Mouse (Mus musculus) myocyte (in vitro differentiated cells): Measurements from ENCODE around the gene Trappc1. TPM values are rescaled to one million over a fixed set of nuclear protein-coding genes. Genes with fewer than 3 reads are reported as not detected.
A peak's percentile ranks its signal among the peaks of the same experiment; 100 is the strongest.

Experiments
- H3K27me3 ChIP-seq: one replicate; pipeline ENCODE4 v1.6.1; 2011; ENCODE audit not compliant: control insufficient read depth, insufficient read depth, insufficient read length
- H3K36me3 ChIP-seq: one replicate; pipeline ENCODE4 v1.6.1; 2011; ENCODE audit not compliant: control insufficient read depth, insufficient read depth
- H3K4me2 ChIP-seq: one replicate; pipeline ENCODE4 v1.6.1; 2011; ENCODE audit warnings: low read depth, control low read depth
- H3K4me3 ChIP-seq: one replicate; pipeline ENCODE4 v1.5.1; 2011; ENCODE audit warnings: mild to moderate bottlenecking, control low read depth, moderate library complexity
- H3K79me2 ChIP-seq: one replicate; pipeline ENCODE4 v1.6.1; 2011; ENCODE audit not compliant: control insufficient read depth, insufficient read depth
- H3ac ChIP-seq: one replicate; pipeline ENCODE4 v1.6.1; 2011; ENCODE audit not compliant: control insufficient read depth, insufficient read length
- CEBPB ChIP-seq: IDR thresholded peaks from 2 replicates; pipeline ENCODE4 v1.6.1; 2011; ENCODE audit warnings: mild to moderate bottlenecking, moderate library complexity; ENCODE audit not compliant: poor library complexity, insufficient read depth, severe bottlenecking
- E2F4 ChIP-seq: IDR thresholded peaks from one replicate; pipeline ENCODE4 v1.6.1; 2011; ENCODE audit warnings: mild to moderate bottlenecking, control low read depth, moderate library complexity; ENCODE audit not compliant: insufficient read depth
- MAX ChIP-seq: IDR thresholded peaks from one replicate; pipeline ENCODE4 v1.6.1; 2011; ENCODE audit warnings: low read depth, mild to moderate bottlenecking, control low read depth
- MYOD1 ChIP-seq, 3 experiments: IDR thresholded peaks; one replicate each; pipeline ENCODE4 v1.6.1; 2011; ENCODE audit warnings: control low read depth in 2 of 3, low read depth in 2 of 3, mild to moderate bottlenecking in 2 of 3, moderate library complexity in 1 of 3; ENCODE audit not compliant: insufficient read length in 2 of 3, control insufficient read depth in 1 of 3
- MYOG ChIP-seq, 3 experiments: IDR thresholded peaks; one replicate each; pipeline ENCODE4 v1.6.1; 2011; ENCODE audit warnings: control low read depth in 2 of 3, low read depth in 2 of 3, mild to moderate bottlenecking in 2 of 3; ENCODE audit not compliant: insufficient read length in 2 of 3, control insufficient read depth in 1 of 3, insufficient read depth in 1 of 3
- POLR2A ChIP-seq: IDR thresholded peaks from one replicate; pipeline ENCODE4 v1.6.1; 2011; ENCODE audit warnings: low read depth, mild to moderate bottlenecking, control low read depth, moderate library complexity; ENCODE audit not compliant: insufficient read length
- POLR2AphosphoS2 ChIP-seq: IDR thresholded peaks from one replicate; pipeline ENCODE4 v1.6.1; 2011; ENCODE audit warnings: low read depth, control low read depth; ENCODE audit not compliant: insufficient read length
- REST ChIP-seq: IDR thresholded peaks from one replicate; pipeline ENCODE4 v1.6.1; 2011; ENCODE audit warnings: mild to moderate bottlenecking, control low read depth, moderate library complexity; ENCODE audit not compliant: insufficient read depth, insufficient read length
- SRF ChIP-seq: IDR thresholded peaks from one replicate; pipeline ENCODE4 v1.6.1; 2011; ENCODE audit warnings: low read depth; ENCODE audit not compliant: control insufficient read depth, insufficient read length
- TCF12 ChIP-seq: IDR thresholded peaks from one replicate; pipeline ENCODE4 v1.6.1; 2011; ENCODE audit warnings: mild to moderate bottlenecking, control low read depth; ENCODE audit not compliant: poor library complexity, insufficient read depth, severe bottlenecking
- TCF3 ChIP-seq: IDR thresholded peaks from one replicate; pipeline ENCODE4 v1.6.1; 2011; ENCODE audit warnings: low read depth, control low read depth; ENCODE audit not compliant: insufficient read length
- USF1 ChIP-seq: IDR thresholded peaks from one replicate; pipeline ENCODE4 v1.6.1; 2011; ENCODE audit warnings: low read depth, mild to moderate bottlenecking, control low read depth, moderate library complexity
- polyA plus RNA-seq: library from polyadenylated mRNA; unstranded; fragments of >200 nt; fragmentation: generic; extraction: Trizol; gene quantifications from one replicate; pipeline ENCODE4 v1.2.1, GENCODE M21; 2012; ENCODE audit warnings: missing spikeins

The Trappc1 gene
- polyA plus RNA-seq, 1 experiment: 116 TPM

DNA sequence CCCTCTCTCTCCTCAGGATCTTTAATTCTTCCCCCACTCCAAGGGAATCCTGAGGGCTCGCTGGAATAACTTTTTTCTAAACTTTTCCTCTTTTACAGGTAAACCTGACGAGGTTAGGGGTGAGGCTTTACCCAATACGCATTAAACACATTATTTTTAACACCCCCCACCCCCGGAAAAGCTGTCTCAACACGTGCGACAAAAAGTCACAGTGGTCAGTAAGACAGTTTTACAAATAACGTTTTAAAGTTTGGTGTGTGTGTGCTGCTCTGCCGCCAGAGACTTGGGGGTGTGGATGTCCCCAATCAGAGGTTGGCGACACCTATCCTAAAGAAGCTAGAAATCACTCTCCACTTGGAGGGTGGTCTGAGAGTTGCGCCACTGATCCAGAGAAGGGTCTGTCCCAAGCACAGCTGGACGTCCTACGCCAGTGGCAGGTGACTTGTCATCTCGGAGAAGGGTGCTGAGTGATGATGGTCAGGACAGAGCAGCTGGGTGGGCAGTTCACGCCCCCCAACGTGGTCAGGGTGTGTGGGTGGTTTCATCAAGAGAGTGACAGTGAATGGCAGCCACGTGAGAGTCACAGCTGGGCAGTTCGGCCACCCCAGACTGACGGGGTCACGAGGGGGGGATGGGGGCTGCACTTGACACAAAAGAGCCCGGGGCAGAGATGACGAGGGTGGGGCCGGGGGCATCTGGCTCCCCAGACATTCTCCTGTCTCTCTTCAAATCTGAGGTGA is 44.0 kb downstream of the Trappc1 start:
- TF ChIP-seq SRF (no peak), MYOD1 (IDR thresholded peaks at IDR 0.05; ENCODE audit: control insufficient read depth in 1 of 3, insufficient read length in 2 of 3, low read depth in 2 of 3) (peak; percentile 80 to 98 (median 95)), TCF3 (peak; percentile 93), CEBPB (peak; percentile 42; the same call in 1 of the 2 replicates), USF1 (no peak), TCF12 (peak; percentile 58), POLR2A (peak; percentile 57), MYOG (IDR thresholded peaks at IDR 0.05; ENCODE audit: control insufficient read depth in 1 of 3, insufficient read depth in 1 of 3, insufficient read length in 2 of 3, low read depth in 2 of 3) (peak; percentile 64 to 98 (median 91))
- no peaks in the 10 kb centered on the region for H3K36me3 ChIP-seq
- H3K79me2 ChIP-seq: peaks cover 13% of the 10 kb centered on the region
- H3K4me3 ChIP-seq: peak overlapping the region; percentile 56
- no peaks in the 10 kb centered on the region for H3K27me3 ChIP-seq
- H3K4me2 ChIP-seq: peak overlapping the region; percentile 99
- peak overlapping the region; percentile 82 for H3ac ChIP-seq

DNA sequence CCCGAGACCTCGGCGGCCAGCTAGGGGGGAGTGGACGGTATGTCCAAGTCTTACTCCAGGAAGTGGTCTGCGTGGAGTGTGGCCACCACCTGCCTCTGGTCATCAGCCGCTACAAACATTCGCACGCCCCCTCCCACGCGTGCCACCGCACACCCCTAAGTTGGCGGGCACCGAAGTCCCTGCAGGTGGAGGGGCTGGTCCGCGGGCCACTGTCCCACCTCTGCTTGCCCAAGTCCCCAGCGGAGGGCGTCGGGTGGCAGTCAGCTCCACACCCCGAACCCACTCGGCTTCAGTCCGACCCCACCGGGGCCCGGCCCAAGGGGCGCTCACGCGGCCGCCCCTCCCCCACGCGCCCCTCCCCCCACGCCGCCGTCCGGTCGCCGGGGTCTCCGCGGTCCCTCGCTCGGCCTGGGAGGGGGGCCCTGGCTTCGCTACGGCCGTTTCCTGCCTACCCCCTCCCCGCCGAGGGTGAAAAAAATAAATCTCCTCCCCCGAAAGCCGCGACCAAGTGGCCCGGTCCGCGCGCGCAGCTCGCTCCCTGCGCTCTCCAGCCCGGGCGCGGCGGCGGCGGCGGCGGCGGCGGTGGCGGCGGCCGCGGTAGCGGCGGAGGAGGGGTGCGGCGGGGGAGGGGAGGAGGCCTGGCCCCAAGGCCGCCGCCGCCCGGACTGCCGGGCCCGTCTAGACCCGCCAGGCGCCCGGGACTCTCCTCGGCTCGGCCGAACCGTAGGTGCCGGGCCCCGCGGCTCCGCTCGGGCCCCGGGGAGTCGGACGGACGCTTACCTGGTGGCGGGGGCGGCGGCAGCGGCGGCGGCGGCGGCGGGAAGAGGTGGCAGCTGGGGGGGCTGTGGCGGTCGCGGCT is 44.8 kb downstream of the Trappc1 start:
- no peaks in the 10 kb centered on the region for H3K27me3 ChIP-seq
- H3K4me2 ChIP-seq: peak overlapping the region; percentile 99
- H3ac ChIP-seq: peak overlapping the region; percentile 82
- H3K4me3 ChIP-seq: peak overlapping the region; percentile 56
- H3K36me3 ChIP-seq: no peaks in the 10 kb centered on the region
- peak in 2 of 3 experiments; percentile 94 to 97 for TF ChIP-seq MYOD1 (IDR thresholded peaks at IDR 0.05; ENCODE audit: control insufficient read depth in 1 of 3, insufficient read length in 2 of 3, low read depth in 2 of 3)
- TF ChIP-seq CEBPB: no peak
- peak; percentile 77 for TF ChIP-seq TCF3
- TF ChIP-seq REST: no peak
- TF ChIP-seq POLR2AphosphoS2: peak; percentile 67
- no peak for TF ChIP-seq E2F4
- TF ChIP-seq TCF12: peak; percentile 2
- peak; percentile 65 for TF ChIP-seq POLR2A
- no peak for TF ChIP-seq USF1
- TF ChIP-seq MYOG (IDR thresholded peaks at IDR 0.05; ENCODE audit: control insufficient read depth in 1 of 3, insufficient read depth in 1 of 3, insufficient read length in 2 of 3, low read depth in 2 of 3): peak in 2 of 3 experiments; percentile 74 to 75
- TF ChIP-seq SRF: no peak
- TF ChIP-seq MAX: no peak
- peaks cover 13% of the 10 kb centered on the region for H3K79me2 ChIP-seq

DNA sequence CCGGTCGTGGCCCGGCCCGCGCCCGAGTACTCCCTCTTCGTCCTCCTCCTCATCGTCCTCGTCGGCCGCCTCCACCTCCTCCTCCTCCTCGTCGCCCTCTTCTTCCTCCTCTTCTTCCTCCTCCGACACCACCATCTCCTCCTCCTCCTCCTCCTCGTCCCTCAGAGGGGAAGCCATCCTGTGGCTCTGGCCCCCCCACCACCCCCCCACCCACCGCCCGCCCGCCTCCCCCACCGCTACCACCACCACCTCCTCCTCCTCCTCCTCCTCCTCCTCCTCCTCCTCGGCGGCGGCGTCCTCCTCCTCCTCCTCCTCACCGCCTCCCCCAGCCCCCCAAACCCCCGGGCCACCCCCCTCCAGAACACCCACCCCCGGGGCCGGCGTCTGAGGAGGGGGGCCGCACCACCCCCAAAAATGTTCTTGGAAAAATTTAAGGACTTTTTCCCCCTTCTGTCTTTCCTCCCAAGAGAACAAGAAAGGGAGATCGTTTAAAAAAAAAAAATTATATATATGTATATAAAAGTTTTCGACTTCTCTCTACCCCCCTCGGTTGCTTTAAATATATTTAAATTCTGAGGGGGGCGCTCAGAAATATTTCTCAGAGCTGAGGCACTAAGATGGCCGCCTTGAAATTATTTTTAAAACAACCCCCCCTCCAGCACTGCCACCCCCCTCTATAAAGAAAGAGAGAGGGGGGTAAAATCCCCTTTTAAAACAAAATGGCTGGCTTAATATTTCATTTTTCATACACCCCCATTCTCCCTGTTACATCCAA is 45.6 kb downstream of the Trappc1 start, which contains the start of gene Chd3:
Gene Chd3 (minus strand): TSS at position 192 of the 775 bp plus-strand sequence.
- no peak for TF ChIP-seq TCF12
- TF ChIP-seq POLR2A: peak; percentile 46
- no peak for TF ChIP-seq REST
- no peak for TF ChIP-seq CEBPB

DNA sequence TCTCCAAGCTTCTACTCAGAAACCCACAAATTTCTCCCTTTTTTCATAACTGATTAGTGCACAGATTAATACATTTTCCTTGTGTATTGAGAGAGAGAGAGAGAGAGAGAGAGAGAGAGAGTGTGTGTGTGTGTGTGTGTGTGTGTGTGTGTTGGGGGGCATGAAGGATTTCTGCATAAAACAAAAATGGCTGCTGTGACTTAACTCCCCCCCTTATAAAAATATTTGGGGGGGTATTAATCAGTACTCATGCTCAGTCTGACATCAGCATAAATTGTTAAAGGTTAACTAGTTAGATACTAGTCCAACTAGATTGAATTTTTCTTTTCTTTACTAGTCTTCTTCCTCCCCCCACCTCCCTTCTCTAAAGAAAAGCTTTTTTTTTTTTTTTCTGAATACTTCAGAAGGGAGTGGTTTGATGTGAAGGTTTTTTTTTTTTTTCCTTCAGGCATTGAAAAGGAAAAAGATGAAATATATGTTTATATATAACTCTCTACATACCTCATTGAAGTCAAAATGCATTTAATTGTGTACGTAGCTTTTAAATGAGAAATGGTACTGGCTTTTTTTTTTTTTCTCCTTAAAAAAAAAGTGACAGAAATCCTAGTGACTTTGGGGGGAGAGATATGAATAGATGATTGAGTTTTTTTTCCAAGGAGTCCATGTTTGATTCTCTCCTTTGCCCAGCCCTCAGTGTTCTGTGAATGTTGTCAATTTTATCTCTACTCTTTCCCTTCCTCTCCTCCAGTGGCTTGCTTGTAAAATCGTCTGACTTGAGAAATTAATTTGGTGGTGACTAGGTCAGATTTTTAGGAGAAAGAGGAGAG is 46.4 kb downstream of the Trappc1 start:
- H3K4me2 ChIP-seq: peak overlapping the region; percentile 82
- no peak overlapping the region for H3ac ChIP-seq
- peaks cover 5% of the 10 kb centered on the region for H3K79me2 ChIP-seq
- TF ChIP-seq REST (no peak), POLR2A (no peak), E2F4 (no peak), USF1 (no peak), MAX (no peak)
- no peaks in the 10 kb centered on the region for H3K27me3 ChIP-seq
- peak overlapping the region; percentile 56 for H3K4me3 ChIP-seq
- H3K36me3 ChIP-seq: no peaks in the 10 kb centered on the region

More for the DNA sequence above, 45.6 kb downstream of the Trappc1 start, which contains the start of gene Chd3:
- Histone ChIP-seq H3K4me2 (peak within 1 kb of the TSS; percentile 99), H3ac (peak within 1 kb of the TSS; percentile 82), H3K4me3 (peak within 1 kb of the TSS; percentile 56), H3K36me3 (no peaks in the 10 kb centered on the region), H3K79me2 (peaks cover 10% of the 10 kb centered on the region), H3K27me3 (no peaks in the 10 kb centered on the region)
